Mouse (Mus musculus): Measurements from ENCODE around the gene F2. TPM values are rescaled to one million over a fixed set of nuclear protein-coding genes. Genes with fewer than 3 reads are reported as not detected.

Gene F2
- polyA plus RNA-seq, 1 experiment from 2014 or later = 1,356 TPM

GRCm38 (mm10) chr2:91642825-91643415 is 6.7 kb upstream of the F2 start:
- H3K27me3 ChIP-seq (ENCODE audit: insufficient read depth, low read length) = no peaks in the 10 kb centered on the region
- 81% methylated on average over 2 of the region's 2 CpGs for WGBS (ENCODE audit: insufficient replicate concordance)
- no peak for DNase-seq
- H3K4me2 ChIP-seq (ENCODE audit: low read depth, low read length) = peak overlapping the region; percentile 33; the same call in 1 of the 2 replicates
- TF ChIP-seq EP300 (IDR thresholded peaks at IDR 0.05; ENCODE audit: low read depth) = no peak
- TF ChIP-seq CTCF (IDR thresholded peaks at IDR 0.05; ENCODE audit: low read depth) = no peak
- H3K4me3 ChIP-seq (ENCODE audit: low read depth, low read length) = no peak overlapping the region
- H3K9ac ChIP-seq (replicated peaks) = 0 out of 2 replicates have a peak overlapping the region, but pooled peaks have one; percentile 11
- H3K27ac ChIP-seq (ENCODE audit: low read depth) = peak overlapping the region; percentile 39; the same call in 1 of the 2 replicates
- H3K36me3 ChIP-seq (replicated peaks; ENCODE audit: insufficient read depth, low read length) = peaks cover 42% of the 10 kb centered on the region
- no peaks in the 10 kb centered on the region for H3K9me3 ChIP-seq (ENCODE audit: low read length)
- peak; percentile 58 for ATAC-seq
- H3K4me1 ChIP-seq (ENCODE audit: insufficient read depth) = peaks cover 16% of the 10 kb centered on the region

- Histone ChIP-seq H3K36me3 (replicated peaks; ENCODE audit: insufficient read depth, low read length) (peaks cover 4% of the 10 kb centered on the region), H3K27ac (ENCODE audit: low read depth) (peak overlapping the region; percentile 51), H3K27me3 (ENCODE audit: insufficient read depth, low read length) (no peaks in the 10 kb centered on the region), H3K4me1 (ENCODE audit: insufficient read depth) (peaks cover 30% of the 10 kb centered on the region), H3K4me2 (ENCODE audit: low read depth, low read length) (no peak overlapping the region), H3K9me3 (ENCODE audit: low read length) (no peaks in the 10 kb centered on the region), H3K4me3 (ENCODE audit: low read depth, low read length) (no peak overlapping the region), H3K9ac (replicated peaks) (no peak overlapping the region)
- WGBS (ENCODE audit: insufficient replicate concordance) = 57% methylated on average over 6 of the region's 6 CpGs
- ATAC-seq = no peak
- no peak for DNase-seq
- no peak for TF ChIP-seq EP300 (IDR thresholded peaks at IDR 0.05; ENCODE audit: low read depth)
- TF ChIP-seq CTCF (IDR thresholded peaks at IDR 0.05; ENCODE audit: low read depth) = no peak
Measured at GRCm38 (mm10) chr2:91638931-91639330, 2.7 kb upstream of the F2 start.

DNA sequence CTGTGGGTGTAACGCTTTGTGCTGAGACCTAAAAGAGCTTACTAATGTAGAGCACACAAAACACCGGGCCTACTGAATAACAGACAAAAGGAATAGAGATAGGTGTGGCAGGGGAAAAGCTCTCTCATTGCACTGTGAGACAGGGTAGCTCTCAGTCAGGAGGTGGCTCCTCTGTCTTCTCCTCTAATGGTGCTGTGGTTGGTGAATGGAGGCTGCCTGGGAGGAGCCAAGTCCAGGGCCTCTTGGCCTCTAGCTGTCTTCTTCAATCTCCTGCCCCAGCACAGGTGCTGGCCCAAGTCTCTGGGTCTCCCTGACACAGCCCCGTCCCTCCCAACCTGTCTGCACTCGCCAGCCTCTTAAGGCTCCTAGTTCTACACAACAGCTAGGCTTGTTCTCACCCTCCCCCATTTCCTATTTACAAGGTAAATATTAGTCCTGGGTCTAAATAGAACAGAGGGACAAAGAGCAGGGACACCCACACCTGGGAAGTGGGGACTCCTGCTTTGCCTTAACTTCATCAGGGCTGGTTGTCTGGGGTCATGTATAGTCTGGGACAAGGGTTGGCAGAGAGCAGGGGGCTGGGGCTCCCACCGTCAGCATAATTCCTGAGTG is 619 bp upstream of the F2 start:
- Histone ChIP-seq H3K4me2 (ENCODE audit: low read depth, low read length) (peak overlapping the region; percentile 64), H3K9me3 (ENCODE audit: low read length) (no peaks in the 10 kb centered on the region), H3K36me3 (replicated peaks; ENCODE audit: insufficient read depth, low read length) (0 out of 2 replicates have a peak, but pooled peaks cover 2% of the 10 kb centered on the region), H3K4me1 (ENCODE audit: insufficient read depth) (peaks cover 24% of the 10 kb centered on the region), H3K27ac (ENCODE audit: low read depth) (peak overlapping the region; percentile 95), H3K9ac (replicated peaks) (peak overlapping the region; percentile 50), H3K4me3 (ENCODE audit: low read depth, low read length) (peak overlapping the region; percentile 50; the same call in 1 of the 2 replicates), H3K27me3 (ENCODE audit: insufficient read depth, low read length) (no peaks in the 10 kb centered on the region)
- TF ChIP-seq CTCF (IDR thresholded peaks at IDR 0.05; ENCODE audit: low read depth) (no peak), EP300 (IDR thresholded peaks at IDR 0.05; ENCODE audit: low read depth) (no peak)
- WGBS (ENCODE audit: insufficient replicate concordance) = 61% methylated on average over 5 of the region's 5 CpGs
- ATAC-seq (peak; percentile 69), DNase-seq (peak; percentile 23)

- H3K36me3 ChIP-seq (replicated peaks; ENCODE audit: insufficient read depth, low read length) = 0 out of 2 replicates have a peak, but pooled peaks cover 2% of the 10 kb centered on the region
- no peaks in the 10 kb centered on the region for H3K27me3 ChIP-seq (ENCODE audit: insufficient read depth, low read length)
- TF ChIP-seq CTCF (IDR thresholded peaks at IDR 0.05; ENCODE audit: low read depth) = no peak
- TF ChIP-seq EP300 (IDR thresholded peaks at IDR 0.05; ENCODE audit: low read depth) = no peak
- 58% methylated on average over 11 of the region's 11 CpGs for WGBS (ENCODE audit: insufficient replicate concordance)
- peak overlapping the region; percentile 95 for H3K27ac ChIP-seq (ENCODE audit: low read depth)
- H3K9ac ChIP-seq (replicated peaks) = peak overlapping the region; percentile 75
- peak; percentile 4; the same call in 1 of the 2 replicates for ATAC-seq
- H3K4me1 ChIP-seq (ENCODE audit: insufficient read depth) = peaks cover 24% of the 10 kb centered on the region
- no peaks in the 10 kb centered on the region for H3K9me3 ChIP-seq (ENCODE audit: low read length)
- H3K4me2 ChIP-seq (ENCODE audit: low read depth, low read length) = peak overlapping the region; percentile 64
- peak overlapping the region; percentile 50 for H3K4me3 ChIP-seq (ENCODE audit: low read depth, low read length)
- DNase-seq = peak; percentile 24
Measured at GRCm38 (mm10) chr2:91635486-91635885, 728 bp downstream of the F2 start.

DNA sequence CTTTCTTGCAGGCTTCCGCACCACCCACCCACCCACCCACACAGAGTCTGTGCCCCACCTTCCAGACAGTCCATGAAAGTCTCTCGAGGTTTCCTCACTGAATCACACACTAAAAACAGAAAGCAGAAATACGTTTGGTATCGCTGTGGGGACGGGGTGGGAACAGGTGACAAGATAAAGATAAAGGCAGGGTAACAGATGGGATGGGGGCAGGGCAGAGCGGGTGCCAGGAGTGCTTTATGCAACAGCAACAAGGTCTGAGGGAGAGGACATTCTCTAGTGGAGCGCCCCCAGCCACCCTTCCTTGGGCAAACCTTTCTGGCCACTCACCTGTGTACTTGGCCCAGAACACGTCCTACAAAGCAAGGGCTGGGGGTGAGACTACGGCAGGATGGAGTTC is 1.4 kb downstream of the F2 start:
- TF ChIP-seq CTCF (IDR thresholded peaks at IDR 0.05; ENCODE audit: low read depth) (no peak), EP300 (IDR thresholded peaks at IDR 0.05; ENCODE audit: low read depth) (peak; percentile 75)
- WGBS (ENCODE audit: insufficient replicate concordance) = 42% methylated on average over 9 of the region's 9 CpGs
- peak overlapping the region; percentile 95 for H3K27ac ChIP-seq (ENCODE audit: low read depth)
- 0 out of 2 replicates have a peak, but pooled peaks cover 2% of the 10 kb centered on the region for H3K36me3 ChIP-seq (replicated peaks; ENCODE audit: insufficient read depth, low read length)
- peak; percentile 66 for DNase-seq
- no peaks in the 10 kb centered on the region for H3K9me3 ChIP-seq (ENCODE audit: low read length)
- peak overlapping the region; percentile 50 for H3K4me3 ChIP-seq (ENCODE audit: low read depth, low read length)
- H3K4me2 ChIP-seq (ENCODE audit: low read depth, low read length) = peak overlapping the region; percentile 64
- no peaks in the 10 kb centered on the region for H3K27me3 ChIP-seq (ENCODE audit: insufficient read depth, low read length)
- H3K4me1 ChIP-seq (ENCODE audit: insufficient read depth) = peaks cover 25% of the 10 kb centered on the region
- peak overlapping the region; percentile 75 for H3K9ac ChIP-seq (replicated peaks)
- peak; percentile 44 for ATAC-seq

- DNase-seq (peak; percentile 18), ATAC-seq (no peak)
- Histone ChIP-seq H3K36me3 (replicated peaks; ENCODE audit: insufficient read depth, low read length) (0 out of 2 replicates have a peak, but pooled peaks cover 2% of the 10 kb centered on the region), H3K4me3 (ENCODE audit: low read depth, low read length) (peak overlapping the region; percentile 21), H3K27me3 (ENCODE audit: insufficient read depth, low read length) (no peaks in the 10 kb centered on the region), H3K9me3 (ENCODE audit: low read length) (no peaks in the 10 kb centered on the region), H3K4me2 (ENCODE audit: low read depth, low read length) (peak overlapping the region; percentile 64), H3K4me1 (ENCODE audit: insufficient read depth) (peaks cover 27% of the 10 kb centered on the region), H3K27ac (ENCODE audit: low read depth) (0 out of 2 replicates have a peak overlapping the region, but pooled peaks have one; percentile 13), H3K9ac (replicated peaks) (0 out of 2 replicates have a peak overlapping the region, but pooled peaks have one; percentile 21)
- TF ChIP-seq EP300 (IDR thresholded peaks at IDR 0.05; ENCODE audit: low read depth) (no peak), CTCF (IDR thresholded peaks at IDR 0.05; ENCODE audit: low read depth) (no peak)
- WGBS (ENCODE audit: insufficient replicate concordance) = 57% methylated on average over 12 of the region's 12 CpGs
Measured at GRCm38 (mm10) chr2:91633334-91633977, 2.8 kb downstream of the F2 start.
